Mouse (Mus musculus) c-Kit-positive CD71-positive TER-119-positive erythroid progenitor cells, embryonic 14.5 days (primary cell): ENCODE measurements around the gene Rab1b.

Experiments used
- DNase-seq: peaks from one replicate; pipeline ENCODE4 v3.0.0-alpha.2; 2013; ENCODE audit warnings: low spot score

The Rab1b gene

GRCm38 (mm10) chr19:5051031-5051430, 55.8 kb downstream of the Rab1b start:
- DNase-seq, result no peak

- no peak for DNase-seq
These were observed 56.6 kb downstream of the Rab1b start, which contains the start of gene Rin1 for GRCm38 (mm10) chr19:5050047-5050905. Rin1 (plus strand) TSS chr19:5050481.

- DNase-seq, result no peak
These were observed 57.5 kb downstream of the Rab1b start for GRCm38 (mm10) chr19:5049325-5049724.
